In the genomic region with DNA sequence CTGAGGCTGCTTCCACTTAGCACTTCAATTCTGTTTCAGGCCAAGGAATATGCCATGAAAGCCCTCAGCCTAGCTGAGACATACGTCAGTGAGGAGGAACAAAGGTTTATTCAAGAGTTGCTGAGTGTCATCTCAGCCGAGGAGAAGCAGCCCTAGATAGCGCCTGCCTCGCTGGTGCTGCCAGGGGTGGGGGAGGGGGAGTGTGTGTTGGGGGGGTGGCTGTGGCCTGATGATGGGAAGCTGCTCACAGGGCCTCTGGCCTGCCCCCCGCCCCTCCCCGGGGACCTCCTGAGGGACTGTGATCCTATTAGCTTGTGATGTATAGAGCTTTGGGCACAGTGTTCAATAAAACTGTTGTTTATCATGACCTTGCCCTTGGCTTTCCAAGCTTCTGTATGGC, we compare ENCODE assay signal across 11 mouse cellular contexts. TPM values are rescaled to one million over a fixed set of nuclear protein-coding genes. Genes with fewer than 3 reads are reported as not detected.
A peak's percentile ranks its signal among the peaks of the same experiment; 100 is the strongest.
DNase-seq lines count a peak whose midpoint lies in the region; ATAC-seq lines count a peak whose summit lies in the region.
"Had no signal": no experiment of that assay in that cellular context is flagged by ENCODE, and none has a peak within 500 bp of the region (broad histone marks: within the 10 kb centered on the region; RNA-seq: fewer than 3 reads in every experiment).

No protein-coding gene starts in this region.

- H3K9me3 ChIP-seq in kidney, embryonic 16.5 days (ENCODE audit: low read length): 0 out of 2 replicates have a peak, but pooled peaks cover 3% of the 10 kb centered on the region
- H3K9me3 ChIP-seq in hindbrain, embryonic 14.5 days (ENCODE audit: control insufficient read depth, low read length): no peaks in the 10 kb centered on the region
- no peaks in the 10 kb centered on the region for H3K9me3 ChIP-seq in neural tube, embryonic 13.5 days
- H3K9me3 ChIP-seq: liver, embryonic 13.5 days had no signal

- H3K4me2 ChIP-seq in kidney, embryonic 16.5 days (replicated peaks; ENCODE audit: low read depth, low read length): no peak overlapping the region
- no peak overlapping the region for H3K4me2 ChIP-seq in hindbrain, embryonic 14.5 days (replicated peaks)
- no peak overlapping the region for H3K4me2 ChIP-seq in neural tube, embryonic 13.5 days
- H3K4me2 ChIP-seq: liver, embryonic 13.5 days had no signal

- no peak overlapping the region for H3K4me3 ChIP-seq in kidney, embryonic 16.5 days (ENCODE audit: low read length)
- H3K4me3 ChIP-seq in hindbrain, embryonic 14.5 days (replicated peaks; ENCODE audit: low read length): no peak overlapping the region
- no peak overlapping the region for H3K4me3 ChIP-seq in neural tube, embryonic 13.5 days
- H3K4me3 ChIP-seq: heart, adult 2 months; liver, embryonic 13.5 days had no signal

- DNase-seq in kidney, postnatal 25 days: no peak
- DNase-seq in embryo, embryonic 9.5 days (ENCODE audit: extremely low spot score): peak; percentile 13
- DNase-seq in hindbrain, embryonic 14.5 days (ENCODE audit: low spot score): no peak
- DNase-seq in layer of hippocampus, adult 9-10 months (ENCODE audit: low spot score): no peak
- no peak for DNase-seq in ovary, adult 18-20 months (ENCODE audit: low spot score)
- DNase-seq: heart, adult 2 months; kidney, adult 11 months; liver, embryonic 13.5 days had no signal

- 0 out of 2 replicates have a peak, but pooled peaks have one; percentile 15 for ATAC-seq in kidney, embryonic 16.5 days (ENCODE audit: low FRiP score, low TSS enrichment)
- ATAC-seq in hindbrain, embryonic 14.5 days (ENCODE audit: low FRiP score): peak; percentile 67; the same call in 1 of the 2 replicates
- ATAC-seq in neural tube, embryonic 13.5 days (ENCODE audit: low read depth): peak; percentile 64
- ATAC-seq in megakaryocyte-erythroid progenitor cell, adult 5-6 weeks (replicated peaks; ENCODE audit: low FRiP score, low TSS enrichment, poor library complexity, severe bottlenecking): no peak

- 0 out of 2 replicates have a peak, but pooled peaks cover 3% of the 10 kb centered on the region for H3K4me1 ChIP-seq in kidney, embryonic 16.5 days (ENCODE audit: insufficient read depth, low read length)
- H3K4me1 ChIP-seq in hindbrain, embryonic 14.5 days (replicated peaks; ENCODE audit: control insufficient read depth, insufficient read depth, low read length): peaks cover 13% of the 10 kb centered on the region
- H3K4me1 ChIP-seq in neural tube, embryonic 13.5 days (replicated peaks): peaks cover 11% of the 10 kb centered on the region

- H3K27ac ChIP-seq in kidney, embryonic 16.5 days (ENCODE audit: low read length): no peak overlapping the region
- peak overlapping the region; percentile 44 for H3K27ac ChIP-seq in hindbrain, embryonic 14.5 days
- H3K27ac ChIP-seq in neural tube, embryonic 13.5 days (replicated peaks): peak overlapping the region; percentile 61
- H3K27ac ChIP-seq: heart, adult 2 months; liver, embryonic 13.5 days had no signal

- H3K9ac ChIP-seq in kidney, embryonic 16.5 days (replicated peaks; ENCODE audit: low read length): no peak overlapping the region
- 0 out of 2 replicates have a peak overlapping the region, but pooled peaks have one; percentile 2 for H3K9ac ChIP-seq in hindbrain, embryonic 14.5 days
- H3K9ac ChIP-seq in neural tube, embryonic 13.5 days: no peak overlapping the region
- H3K9ac ChIP-seq: liver, embryonic 13.5 days had no signal

- no peaks in the 10 kb centered on the region for H3K27me3 ChIP-seq in kidney, embryonic 16.5 days (ENCODE audit: insufficient read depth, low read length)
- no peaks in the 10 kb centered on the region for H3K27me3 ChIP-seq in hindbrain, embryonic 14.5 days (ENCODE audit: control insufficient read depth, insufficient read depth, low read length)
- H3K27me3 ChIP-seq in neural tube, embryonic 13.5 days: no peaks in the 10 kb centered on the region
- H3K27me3 ChIP-seq: liver, embryonic 13.5 days had no signal

- no peaks in the 10 kb centered on the region for H3K36me3 ChIP-seq in kidney, embryonic 16.5 days (ENCODE audit: insufficient read depth, low read length)
- no peaks in the 10 kb centered on the region for H3K36me3 ChIP-seq in hindbrain, embryonic 14.5 days (replicated peaks; ENCODE audit: control insufficient read depth, insufficient read depth)
- no peaks in the 10 kb centered on the region for H3K36me3 ChIP-seq in neural tube, embryonic 13.5 days
- H3K36me3 ChIP-seq: liver, embryonic 13.5 days had no signal

- 26% methylated on average over 6 of the region's 6 CpGs for WGBS in kidney, embryonic 16.5 days
- WGBS in hindbrain, embryonic 14.5 days: 13% methylated on average over 6 of the region's 6 CpGs
- WGBS in neural tube, embryonic 13.5 days: 13% methylated on average over 6 of the region's 6 CpGs

RNA-seq across cellular contexts. Expression of a gene that starts 30.9 kb away (rescaled TPM):
- polyA plus RNA-seq in kidney, embryonic 16.5 days (2015; fragmentation: Nextera tagmentation; extraction: Ambion mirVana): 0.75 and 0.87 TPM in 2 replicates
- 0.23 and 0.83 TPM in 2 replicates for polyA plus RNA-seq in hindbrain, embryonic 14.5 days (2014; fragmentation: Nextera tagmentation; extraction: Ambion mirVana)
- 0.50 TPM in 1 of 2 replicates, not detected in the other for polyA plus RNA-seq in neural tube, embryonic 13.5 days (2015; fragmentation: Nextera tagmentation; extraction: Ambion mirVana)
- not detected in 2 replicates for total RNA-seq in megakaryocyte-erythroid progenitor cell, adult 5-6 weeks (2014; fragmentation: Nextera tagmentation)
- total RNA-seq in megakaryocyte-erythroid progenitor cell, adult 5-6 weeks (2017): not detected in 2 replicates
- total RNA-seq: heart, adult 2 months had no signal

RNA-seq across cellular contexts. Expression of a gene that starts 31.3 kb away (rescaled TPM):
- 49.0 and 52.8 TPM in 2 replicates for polyA plus RNA-seq in kidney, embryonic 16.5 days (2015; fragmentation: Nextera tagmentation; extraction: Ambion mirVana)
- 23.4 and 25.6 TPM in 2 replicates for polyA plus RNA-seq in hindbrain, embryonic 14.5 days (2014; fragmentation: Nextera tagmentation; extraction: Ambion mirVana)
- polyA plus RNA-seq in neural tube, embryonic 13.5 days (2015; fragmentation: Nextera tagmentation; extraction: Ambion mirVana): 21.9 and 23.3 TPM in 2 replicates
- total RNA-seq in megakaryocyte-erythroid progenitor cell, adult 5-6 weeks (2014; fragmentation: Nextera tagmentation): 6.3 and 13.0 TPM in 2 replicates
- total RNA-seq in megakaryocyte-erythroid progenitor cell, adult 5-6 weeks (2017): 3.8 and 4.8 TPM in 2 replicates

RNA-seq across cellular contexts. Expression of a gene that starts 38.2 kb away (rescaled TPM):
- 7.5 TPM in 2 replicates for polyA plus RNA-seq in kidney, embryonic 16.5 days (2015; fragmentation: Nextera tagmentation; extraction: Ambion mirVana)
- 19.7 and 20.9 TPM in 2 replicates for polyA plus RNA-seq in hindbrain, embryonic 14.5 days (2014; fragmentation: Nextera tagmentation; extraction: Ambion mirVana)
- polyA plus RNA-seq in neural tube, embryonic 13.5 days (2015; fragmentation: Nextera tagmentation; extraction: Ambion mirVana): 17.3 and 17.9 TPM in 2 replicates
- total RNA-seq in megakaryocyte-erythroid progenitor cell, adult 5-6 weeks (2014; fragmentation: Nextera tagmentation): 0.27 TPM in 1 of 2 replicates, not detected in the other
- 0.50 and 2.9 TPM in 2 replicates for total RNA-seq in megakaryocyte-erythroid progenitor cell, adult 5-6 weeks (2017)

RNA-seq across cellular contexts. Expression of a gene that starts 38.9 kb away (rescaled TPM):
- polyA plus RNA-seq in kidney, embryonic 16.5 days (2015; fragmentation: Nextera tagmentation; extraction: Ambion mirVana): 1.8 and 2.2 TPM in 2 replicates
- 30.5 and 37.8 TPM in 2 replicates for polyA plus RNA-seq in hindbrain, embryonic 14.5 days (2014; fragmentation: Nextera tagmentation; extraction: Ambion mirVana)
- 26.3 and 28.7 TPM in 2 replicates for polyA plus RNA-seq in neural tube, embryonic 13.5 days (2015; fragmentation: Nextera tagmentation; extraction: Ambion mirVana)
- total RNA-seq in megakaryocyte-erythroid progenitor cell, adult 5-6 weeks (2014; fragmentation: Nextera tagmentation): not detected in 2 replicates
- not detected in 2 replicates for total RNA-seq in megakaryocyte-erythroid progenitor cell, adult 5-6 weeks (2017)
